Mouse (Mus musculus): ENCODE measurements around the gene Pkn3.
"Not testable (repeated sequence)": the region's sequence is repeated elsewhere in the genome, so short reads cannot be mapped to it uniquely, and the experiment has no call there.

Pkn3 gene

DNA sequence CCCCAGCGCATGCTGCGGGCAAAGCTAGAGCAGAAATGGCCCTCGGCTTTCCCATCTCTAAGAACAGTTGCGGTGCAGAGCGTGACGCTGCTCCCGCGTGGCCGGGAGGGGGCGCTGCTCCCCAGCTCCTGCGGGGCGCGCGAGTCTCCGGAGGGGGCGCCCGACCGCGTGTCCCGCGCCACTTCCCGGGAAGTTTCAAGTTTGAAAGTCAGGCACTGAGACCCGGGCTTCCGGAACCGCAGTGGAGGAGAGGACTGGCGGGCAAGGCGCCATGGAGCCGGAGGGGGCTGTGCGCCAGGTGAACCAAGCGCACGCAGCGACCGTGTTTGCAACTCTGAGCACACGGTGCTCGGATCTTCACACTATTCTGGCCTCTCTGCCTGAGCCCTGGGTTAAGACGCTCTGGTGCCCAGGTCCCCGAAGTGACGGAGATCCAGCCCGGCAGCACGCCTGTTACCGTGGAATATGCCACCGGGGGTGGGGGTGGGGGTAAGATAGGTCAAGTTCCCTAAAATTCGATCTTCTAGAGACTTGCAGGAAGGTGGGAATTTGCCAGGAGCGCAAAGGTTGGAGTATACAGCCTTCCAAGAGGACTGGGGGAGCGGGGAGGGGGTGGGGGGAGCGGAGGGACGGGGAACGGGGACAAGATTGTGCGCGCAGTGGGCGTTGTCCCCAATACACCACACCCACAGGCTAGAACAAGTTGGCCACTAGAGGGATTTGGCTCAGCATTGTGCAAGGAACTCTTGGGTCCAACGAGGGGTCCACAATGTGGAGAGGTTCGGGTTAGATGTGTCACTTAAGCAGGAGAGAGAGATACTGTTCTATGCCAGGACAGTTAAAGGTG lies at the start of gene Pkn3:
TSS of gene Pkn3 (plus strand) at position 183 of the 847 bp plus-strand sequence.
- DNase-seq (ENCODE audit: low read depth), result peak; percentile 93

- DNase-seq (ENCODE audit: low read depth), result peak; percentile 15
These were observed 45.1 kb upstream of the Pkn3 start for GRCm38 (mm10) chr2:30032244-30032846.

DNA sequence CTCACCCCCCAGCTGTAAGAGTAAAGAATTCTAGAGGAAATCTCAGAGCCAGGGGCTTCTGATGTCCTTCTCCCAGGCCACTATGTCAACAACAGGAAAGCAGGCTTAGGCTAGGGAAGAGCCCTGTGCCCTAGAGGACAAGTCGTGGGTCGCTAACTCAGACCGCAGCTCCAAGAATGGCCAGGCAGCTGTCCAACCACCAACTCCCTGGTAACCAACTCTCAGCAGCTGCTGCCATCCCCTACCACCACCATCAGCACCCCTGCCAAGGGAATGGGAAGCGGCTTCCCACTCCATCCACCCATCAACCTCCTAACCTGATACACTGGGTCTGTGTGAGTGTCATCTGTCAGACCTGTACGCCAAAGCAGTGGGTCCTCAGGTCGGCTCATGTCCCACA lies 44.5 kb upstream of the Pkn3 start:
- DNase-seq (ENCODE audit: low read depth), result no peak

- DNase-seq (ENCODE audit: low read depth), result no peak
These were observed 39.7 kb upstream of the Pkn3 start for GRCm38 (mm10) chr2:30037762-30038161.

DNA sequence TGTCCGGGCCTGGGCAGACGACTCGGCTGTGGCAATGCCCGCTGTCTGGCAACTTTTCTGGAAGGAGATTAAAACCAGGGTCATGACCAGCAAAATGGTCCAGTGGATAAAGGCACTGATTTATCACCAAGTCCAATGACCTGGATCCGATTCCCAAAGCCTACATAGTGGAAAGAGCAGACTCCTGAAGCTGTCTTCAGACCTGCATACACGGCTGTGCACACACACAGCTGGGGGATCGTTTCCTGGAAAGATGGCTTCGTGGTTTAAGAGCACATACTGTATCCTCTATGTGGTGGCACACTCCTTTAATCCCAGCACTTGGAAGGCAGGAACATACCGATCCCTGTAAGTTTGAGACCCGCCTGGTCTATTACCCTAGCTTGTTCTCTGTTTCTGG lies 39.1 kb upstream of the Pkn3 start:
- no peak for DNase-seq (ENCODE audit: low read depth)

DNA sequence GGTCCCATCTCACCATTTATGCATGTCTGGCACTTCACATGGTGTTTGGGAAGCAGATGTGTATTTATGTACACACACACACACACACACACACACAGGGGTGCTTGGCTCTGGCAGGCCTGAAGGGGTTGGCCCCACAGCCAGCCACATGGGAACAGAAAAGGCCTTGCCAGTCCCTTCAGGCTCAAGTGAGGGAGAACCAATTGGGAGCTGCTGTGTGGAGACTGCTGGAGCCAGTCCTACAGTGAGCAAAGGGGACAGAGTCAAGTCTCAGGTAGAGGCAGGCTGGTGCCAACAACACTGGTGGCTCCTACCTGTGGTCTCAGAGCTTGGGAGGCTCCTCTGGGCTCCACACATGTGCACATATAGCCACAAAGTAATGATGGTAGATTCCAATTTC lies 37.8 kb upstream of the Pkn3 start:
- no peak for DNase-seq (ENCODE audit: low read depth)

DNA sequence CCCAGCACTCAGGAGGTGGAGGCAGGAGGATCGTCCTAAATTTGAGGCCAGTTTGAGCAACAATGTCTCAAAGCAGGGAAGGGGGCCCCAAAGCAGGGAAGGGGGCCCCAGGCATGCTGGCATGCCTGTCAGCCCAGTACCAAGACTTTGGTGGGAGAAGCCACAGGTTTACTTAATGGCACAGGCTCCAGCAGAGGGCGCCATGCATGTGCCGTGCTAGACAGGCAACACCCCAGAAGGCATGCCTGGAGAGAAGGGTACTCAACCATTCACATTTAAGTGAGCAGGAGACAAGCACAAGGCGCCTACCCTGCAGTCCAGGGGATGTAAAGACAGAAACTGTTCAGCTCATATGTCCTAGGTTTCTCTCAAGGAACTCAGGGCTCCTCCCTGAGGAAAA lies 35.0 kb upstream of the Pkn3 start:
- DNase-seq (ENCODE audit: low read depth), result peak; percentile 93

DNA sequence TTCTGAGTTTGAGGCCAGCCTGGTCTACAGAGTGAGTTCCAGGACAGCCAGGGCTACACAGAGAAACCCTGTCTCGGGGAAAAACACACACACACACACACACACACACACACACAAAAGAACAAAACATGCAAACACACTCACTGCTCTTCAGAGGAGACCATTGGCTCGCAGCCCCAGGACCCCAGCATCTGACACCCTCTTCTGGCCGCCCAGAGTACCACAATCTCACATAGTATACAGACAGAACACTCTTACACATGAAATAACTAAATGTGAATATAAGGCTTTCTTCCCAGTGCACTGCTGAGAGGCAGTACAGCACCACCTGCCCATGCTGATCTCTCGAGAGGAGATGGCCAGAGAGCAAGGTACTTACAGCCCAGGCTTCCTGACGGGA lies 32.9 kb upstream of the Pkn3 start:
- no peak for DNase-seq (ENCODE audit: low read depth)

DNA sequence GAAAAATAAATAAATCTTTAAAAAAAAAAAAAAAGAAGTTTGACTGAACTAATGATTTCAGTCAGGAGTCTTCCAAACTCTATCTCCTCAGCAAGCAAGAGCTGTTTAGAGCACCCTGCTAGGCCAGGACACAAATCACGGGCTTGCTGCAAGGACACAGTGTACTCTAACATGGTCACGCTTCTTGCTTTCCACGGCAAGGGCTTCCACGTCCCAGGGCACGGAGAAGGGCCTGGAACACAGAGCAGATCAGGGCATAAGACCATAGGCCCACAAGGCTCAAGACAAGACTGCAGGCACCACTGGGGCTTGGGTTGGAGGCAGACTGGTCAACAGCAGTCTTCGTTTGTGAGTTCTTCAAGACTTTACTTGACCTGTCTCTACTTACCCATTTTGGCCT lies 30.4 kb upstream of the Pkn3 start:
- no peak for DNase-seq (ENCODE audit: low read depth)

DNA sequence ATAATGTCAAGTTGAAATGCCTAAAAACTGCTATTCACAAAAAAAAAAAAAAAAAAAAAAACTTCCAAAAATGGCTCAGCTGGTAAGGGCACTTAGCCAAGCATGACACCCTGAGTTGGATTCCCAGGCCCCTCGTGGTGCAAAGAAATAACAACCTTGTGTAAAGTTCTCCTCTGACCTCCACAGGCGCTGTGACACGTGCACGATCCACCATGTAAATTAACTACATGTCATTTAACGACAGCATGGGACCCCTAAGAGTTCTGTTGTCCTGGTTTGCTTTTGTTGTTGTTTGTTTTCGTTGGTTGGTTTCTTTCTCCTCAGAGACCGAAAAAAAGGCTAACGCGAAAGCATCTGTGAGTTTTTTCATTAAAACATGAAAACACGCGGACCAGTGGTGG lies 29.4 kb upstream of the Pkn3 start:
- DNase-seq (ENCODE audit: low read depth), result no peak

- peak; percentile 99 for DNase-seq (ENCODE audit: low read depth)
These were observed 28.6 kb upstream of the Pkn3 start, which contains the start of gene Wdr34 for GRCm38 (mm10) chr2:30048699-30049388. TSS of gene Wdr34 (minus strand) at chr2:30048881.

- DNase-seq (ENCODE audit: low read depth), result no peak
These were observed 27.7 kb upstream of the Pkn3 start for GRCm38 (mm10) chr2:30049831-30050230.

GRCm38 (mm10) chr2:30051992-30052761 lies 25.3 kb upstream of the Pkn3 start:
- no peak for DNase-seq (ENCODE audit: low read depth)

DNA sequence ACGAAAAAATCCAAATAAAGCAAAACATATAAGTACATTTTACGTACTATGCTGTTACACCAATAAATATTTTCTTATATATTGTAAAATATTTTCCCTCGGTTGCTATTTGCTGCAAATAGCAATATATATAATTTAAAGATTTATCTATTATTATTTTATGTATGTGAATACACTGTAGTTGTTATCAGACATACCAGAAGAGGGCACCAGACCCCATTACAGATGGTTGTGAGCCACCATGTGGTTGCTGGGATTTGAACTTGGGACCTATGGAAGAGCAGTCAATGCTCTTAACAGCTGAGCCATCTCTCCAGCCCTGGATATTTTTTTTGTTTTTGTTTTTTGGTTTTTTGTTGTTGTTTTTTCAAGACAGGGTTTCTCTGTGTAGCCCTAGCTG lies 22.2 kb upstream of the Pkn3 start:
- not testable (repeated sequence) for DNase-seq (ENCODE audit: low read depth)

GRCm38 (mm10) chr2:30056736-30057135 lies 20.7 kb upstream of the Pkn3 start:
- DNase-seq (ENCODE audit: low read depth), result no peak

GRCm38 (mm10) chr2:30057223-30057904 lies 20.1 kb upstream of the Pkn3 start, which contains the start of gene Set:
TSS of gene Set (plus strand) at chr2:30057378.
- peak; percentile 49 for DNase-seq (ENCODE audit: low read depth)

GRCm38 (mm10) chr2:30058418-30058817 lies 19.1 kb upstream of the Pkn3 start:
- DNase-seq (ENCODE audit: low read depth), result no peak

GRCm38 (mm10) chr2:30061215-30062166 lies 16.0 kb upstream of the Pkn3 start:
- peak; percentile 65 for DNase-seq (ENCODE audit: low read depth)

DNA sequence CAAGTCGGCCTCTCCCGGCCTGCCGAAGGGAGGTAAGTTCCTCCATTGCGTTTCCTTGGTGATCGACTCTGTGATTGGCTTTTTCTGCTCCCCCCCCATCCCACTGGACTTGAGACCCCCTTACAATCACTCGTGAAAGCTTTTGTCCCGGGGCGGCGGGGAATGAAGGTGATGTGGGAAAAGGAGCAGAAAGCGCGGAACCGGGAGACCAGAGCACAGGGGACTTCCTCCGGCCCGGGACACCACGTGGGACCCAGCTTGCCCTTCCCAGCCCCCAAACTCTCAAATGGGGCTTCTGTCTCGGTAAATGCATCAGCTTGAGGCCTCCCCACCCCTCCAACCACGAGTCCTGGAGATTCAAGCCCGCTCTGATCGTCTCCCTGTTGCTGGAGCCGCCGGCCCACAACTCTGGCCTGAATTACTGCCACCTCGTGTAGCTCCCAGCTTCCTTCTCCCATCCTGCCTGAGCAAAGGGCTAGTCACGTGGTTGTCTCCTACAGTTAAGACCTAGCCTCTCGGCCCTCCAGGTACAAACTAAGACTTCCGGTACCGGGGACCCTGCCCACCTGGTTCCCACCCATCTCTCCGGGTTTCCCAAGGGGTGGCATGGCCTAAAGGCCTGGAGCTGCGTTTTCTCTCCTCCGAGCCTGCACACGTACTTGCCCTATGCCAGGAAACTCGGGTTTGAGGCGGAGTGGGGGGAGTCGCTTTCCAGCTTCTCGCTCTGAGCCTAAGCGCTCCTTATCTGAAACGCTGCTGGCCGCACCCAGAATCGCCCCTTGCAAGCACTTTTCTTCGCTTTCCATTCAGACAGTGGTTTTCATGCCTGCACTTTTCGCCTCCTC lies 15.0 kb upstream of the Pkn3 start:
- peak; percentile 77 for DNase-seq (ENCODE audit: low read depth)
